Mouse (Mus musculus): ENCODE data around the gene Nrgn. TPM values are rescaled to one million over a fixed set of nuclear protein-coding genes. Genes with fewer than 3 reads are reported as not detected.

Gene Nrgn
- polyA plus RNA-seq, 1 experiment from 2014 or later, result 4.2 TPM

DNA sequence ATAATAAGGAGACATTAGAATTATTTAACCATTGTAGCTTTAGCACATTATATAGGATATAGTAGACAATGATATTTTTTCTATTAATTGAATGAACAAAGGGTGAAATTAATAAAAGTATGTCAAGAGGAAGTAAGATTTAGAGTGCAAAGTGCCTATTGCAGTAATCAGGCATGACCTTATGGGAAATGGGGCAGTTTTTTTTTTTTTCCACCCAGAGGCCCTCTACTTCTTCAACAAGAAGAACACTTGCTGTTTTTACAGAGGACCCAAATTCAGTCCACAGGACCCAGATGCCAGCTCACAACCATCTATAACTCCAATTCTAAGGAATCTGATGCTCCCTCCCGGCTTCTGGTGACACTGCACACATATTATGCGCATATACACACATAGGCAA, 7.9 kb upstream of the Nrgn start:
- H3K27ac ChIP-seq (ENCODE audit: low read length), result no peak overlapping the region
- TF ChIP-seq EP300 (IDR thresholded peaks at IDR 0.05) (no peak), CTCF (IDR thresholded peaks at IDR 0.05) (no peak)
- ATAC-seq (no peak), DNase-seq (ENCODE audit: low spot score) (no peak)
- H3K4me2 ChIP-seq (replicated peaks; ENCODE audit: low read depth, low read length), result no peak overlapping the region
- no peak overlapping the region for H3K9ac ChIP-seq (replicated peaks; ENCODE audit: low read depth)
- H3K36me3 ChIP-seq (ENCODE audit: insufficient read depth, low read length), result no peaks in the 10 kb centered on the region
- 93% methylated on average over 2 of the region's 2 CpGs for WGBS
- no peaks in the 10 kb centered on the region for H3K4me1 ChIP-seq (ENCODE audit: insufficient read depth, low read depth, low read length)
- H3K27me3 ChIP-seq (replicated peaks; ENCODE audit: insufficient read depth, low read length), result no peaks in the 10 kb centered on the region
- H3K9me3 ChIP-seq (ENCODE audit: low read length), result no peaks in the 10 kb centered on the region
- no peak overlapping the region for H3K4me3 ChIP-seq (ENCODE audit: low read depth, low read length)

GRCm38 (mm10) chr9:37556366-37556765, 3.7 kb upstream of the Nrgn start:
- peaks cover 8% of the 10 kb centered on the region for H3K4me1 ChIP-seq (ENCODE audit: insufficient read depth, low read depth, low read length)
- H3K4me2 ChIP-seq (replicated peaks; ENCODE audit: low read depth, low read length), result no peak overlapping the region
- ATAC-seq, result no peak
- DNase-seq (ENCODE audit: low spot score), result no peak
- no peaks in the 10 kb centered on the region for H3K9me3 ChIP-seq (ENCODE audit: low read length)
- 65% methylated on average over 3 of the region's 3 CpGs for WGBS
- H3K4me3 ChIP-seq (ENCODE audit: low read depth, low read length), result no peak overlapping the region
- H3K27me3 ChIP-seq (replicated peaks; ENCODE audit: insufficient read depth, low read length), result peaks cover 6% of the 10 kb centered on the region; the same call in 1 of the 2 replicates
- H3K27ac ChIP-seq (ENCODE audit: low read length), result no peak overlapping the region
- H3K36me3 ChIP-seq (ENCODE audit: insufficient read depth, low read length), result no peaks in the 10 kb centered on the region
- no peak overlapping the region for H3K9ac ChIP-seq (replicated peaks; ENCODE audit: low read depth)
- no peak for TF ChIP-seq EP300 (IDR thresholded peaks at IDR 0.05)
- no peak for TF ChIP-seq CTCF (IDR thresholded peaks at IDR 0.05)

GRCm38 (mm10) chr9:37554838-37555748, 2.4 kb upstream of the Nrgn start, which contains the start of gene Siae:
Gene Siae (plus strand): TSS chr9:37555698.
- Histone ChIP-seq H3K4me2 (replicated peaks; ENCODE audit: low read depth, low read length) (no peak within 1 kb of the TSS), H3K4me3 (ENCODE audit: low read depth, low read length) (no peak within 1 kb of the TSS), H3K36me3 (ENCODE audit: insufficient read depth, low read length) (no peaks in the 10 kb centered on the region), H3K27ac (ENCODE audit: low read length) (no peak within 1 kb of the TSS), H3K27me3 (replicated peaks; ENCODE audit: insufficient read depth, low read length) (peaks cover 6% of the 10 kb centered on the region; the same call in 1 of the 2 replicates), H3K9me3 (ENCODE audit: low read length) (no peaks in the 10 kb centered on the region), H3K4me1 (ENCODE audit: insufficient read depth, low read depth, low read length) (peaks cover 8% of the 10 kb centered on the region), H3K9ac (replicated peaks; ENCODE audit: low read depth) (no peak within 1 kb of the TSS)
- WGBS, result 36% methylated on average over 7 of the region's 7 CpGs
- DNase-seq (ENCODE audit: low spot score), result no peak
- TF ChIP-seq CTCF (IDR thresholded peaks at IDR 0.05) (no peak), EP300 (IDR thresholded peaks at IDR 0.05) (no peak)
- no peak for ATAC-seq

DNA sequence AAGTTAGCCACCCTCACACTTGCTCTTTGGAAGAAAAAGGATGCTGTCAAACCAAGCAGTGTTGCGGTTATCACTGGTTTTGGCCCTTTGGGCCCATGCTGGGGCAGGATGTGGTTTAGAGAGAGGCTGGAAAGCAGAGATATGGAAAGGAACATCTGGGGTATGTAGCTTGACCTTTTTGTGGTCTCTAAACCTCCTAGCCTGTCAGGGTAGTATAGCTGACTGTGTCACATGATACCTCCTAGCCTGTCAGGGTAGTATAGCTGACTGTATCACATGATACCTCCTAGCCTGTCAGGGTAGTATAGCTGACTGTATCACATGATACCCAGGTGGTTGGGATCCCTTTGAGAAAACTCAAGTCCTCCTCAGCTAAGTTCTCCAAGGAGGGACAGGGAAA, 1.6 kb upstream of the Nrgn start:
- no peaks in the 10 kb centered on the region for H3K9me3 ChIP-seq (ENCODE audit: low read length)
- no peak overlapping the region for H3K4me2 ChIP-seq (replicated peaks; ENCODE audit: low read depth, low read length)
- H3K27me3 ChIP-seq (replicated peaks; ENCODE audit: insufficient read depth, low read length), result peaks cover 6% of the 10 kb centered on the region; the same call in 1 of the 2 replicates
- WGBS, result 90% methylated on average over 1 of the region's 1 CpGs
- H3K36me3 ChIP-seq (ENCODE audit: insufficient read depth, low read length), result no peaks in the 10 kb centered on the region
- no peak for TF ChIP-seq CTCF (IDR thresholded peaks at IDR 0.05)
- TF ChIP-seq EP300 (IDR thresholded peaks at IDR 0.05), result no peak
- no peak for ATAC-seq
- H3K9ac ChIP-seq (replicated peaks; ENCODE audit: low read depth), result no peak overlapping the region
- peak; percentile 4 for DNase-seq (ENCODE audit: low spot score)
- H3K27ac ChIP-seq (ENCODE audit: low read length), result no peak overlapping the region
- H3K4me3 ChIP-seq (ENCODE audit: low read depth, low read length), result no peak overlapping the region
- H3K4me1 ChIP-seq (ENCODE audit: insufficient read depth, low read depth, low read length), result peaks cover 8% of the 10 kb centered on the region

DNA sequence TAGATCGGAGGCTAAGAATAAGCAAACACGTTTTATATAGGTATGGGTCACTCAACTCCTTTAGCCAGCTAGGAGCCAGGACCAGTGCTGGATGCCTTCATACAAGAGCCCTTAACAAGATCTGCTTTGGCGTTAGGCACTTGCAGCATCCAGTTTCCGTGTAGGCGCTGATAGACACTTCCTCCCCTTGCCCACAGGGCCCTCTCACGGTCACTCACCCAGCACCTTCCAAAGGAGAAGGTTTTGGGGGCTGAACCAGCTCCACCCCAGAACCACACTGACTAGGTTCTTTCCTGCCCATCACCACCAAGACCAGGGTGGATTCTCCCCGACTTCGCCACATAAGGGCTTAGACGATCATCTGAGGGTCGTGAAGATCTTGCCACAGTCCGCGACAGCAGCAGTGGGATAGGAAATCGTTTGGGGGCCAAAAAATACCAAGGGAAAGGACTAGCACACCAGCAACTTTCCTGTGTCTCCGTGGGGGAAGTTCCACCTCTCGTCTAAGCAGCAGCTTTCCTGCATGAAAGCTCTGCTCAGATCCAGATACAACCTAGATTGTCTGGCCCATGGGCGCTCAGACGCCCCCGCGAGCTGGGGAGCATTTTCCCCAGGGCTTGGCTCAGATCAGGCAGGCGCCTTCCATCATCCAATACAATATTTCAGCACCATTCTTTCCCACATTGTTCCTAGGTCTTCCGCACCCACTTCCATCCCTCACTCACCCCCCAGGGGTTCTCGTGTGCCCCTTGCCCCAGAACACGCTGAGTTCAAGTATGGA, 763 bp downstream of the Nrgn start:
- DNase-seq (ENCODE audit: low spot score), result peak; percentile 7
- ATAC-seq, result peak; percentile 9; the same call in 1 of the 2 replicates
- no peaks in the 10 kb centered on the region for H3K36me3 ChIP-seq (ENCODE audit: insufficient read depth, low read length)
- H3K4me1 ChIP-seq (ENCODE audit: insufficient read depth, low read depth, low read length), result peaks cover 8% of the 10 kb centered on the region
- peak overlapping the region; percentile 25 for H3K4me3 ChIP-seq (ENCODE audit: low read depth, low read length)
- peak overlapping the region; percentile 59 for H3K4me2 ChIP-seq (replicated peaks; ENCODE audit: low read depth, low read length)
- H3K9ac ChIP-seq (replicated peaks; ENCODE audit: low read depth), result no peak overlapping the region
- 0 out of 2 replicates have a peak, but pooled peaks have one; percentile 6 for TF ChIP-seq CTCF (IDR thresholded peaks at IDR 0.05)
- no peak for TF ChIP-seq EP300 (IDR thresholded peaks at IDR 0.05)
- 2% methylated on average over 23 of the region's 23 CpGs for WGBS
- H3K27me3 ChIP-seq (replicated peaks; ENCODE audit: insufficient read depth, low read length), result peaks cover 6% of the 10 kb centered on the region; the same call in 1 of the 2 replicates
- H3K27ac ChIP-seq (ENCODE audit: low read length), result no peak overlapping the region
- H3K9me3 ChIP-seq (ENCODE audit: low read length), result no peaks in the 10 kb centered on the region

DNA sequence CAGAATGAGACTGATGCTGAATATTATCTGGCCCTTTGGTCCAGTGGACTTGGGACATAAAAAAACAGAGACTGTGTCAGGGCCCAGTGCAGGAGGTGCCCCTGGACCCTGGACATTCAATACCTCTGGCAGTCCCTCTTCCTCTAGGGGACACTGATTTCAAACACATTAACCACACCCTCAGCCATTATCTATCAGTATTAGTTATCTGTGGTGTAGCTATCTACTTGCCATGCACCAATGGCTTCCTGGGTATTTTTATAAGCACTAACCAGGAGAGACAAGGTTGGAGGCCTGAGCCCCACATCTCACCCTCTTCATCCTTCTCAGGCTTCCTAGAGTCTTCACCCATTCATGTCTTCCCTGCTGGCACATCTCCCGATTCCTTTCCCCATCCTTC, 2.3 kb downstream of the Nrgn start:
- no peak for DNase-seq (ENCODE audit: low spot score)
- Histone ChIP-seq H3K27me3 (replicated peaks; ENCODE audit: insufficient read depth, low read length) (peaks cover 6% of the 10 kb centered on the region; the same call in 1 of the 2 replicates), H3K4me2 (replicated peaks; ENCODE audit: low read depth, low read length) (no peak overlapping the region), H3K4me1 (ENCODE audit: insufficient read depth, low read depth, low read length) (peaks cover 8% of the 10 kb centered on the region), H3K27ac (ENCODE audit: low read length) (no peak overlapping the region), H3K36me3 (ENCODE audit: insufficient read depth, low read length) (no peaks in the 10 kb centered on the region), H3K4me3 (ENCODE audit: low read depth, low read length) (no peak overlapping the region), H3K9me3 (ENCODE audit: low read length) (no peaks in the 10 kb centered on the region), H3K9ac (replicated peaks; ENCODE audit: low read depth) (no peak overlapping the region)
- no peak for ATAC-seq
- TF ChIP-seq CTCF (IDR thresholded peaks at IDR 0.05) (no peak), EP300 (IDR thresholded peaks at IDR 0.05) (no peak)
- 59% methylated on average over 1 of the region's 1 CpGs for WGBS
